Mouse (Mus musculus) midbrain, postnatal 0 days (tissue): ENCODE results near the gene Jup. TPM values are rescaled to one million over a fixed set of nuclear protein-coding genes. Genes with fewer than 3 reads are reported as not detected.

ENCODE experiments used
- ATAC-seq: fragments of 200-750 bp; cut with Nextera tagmentation; 2 replicates; pipeline ENCODE4 v1.8.0; 2017; ENCODE audit warnings: moderate number of reproducible peaks, mild to moderate bottlenecking, moderate TSS enrichment, moderate library complexity; ENCODE audit not compliant: low FRiP score
- DNase-seq: peaks from one replicate; pipeline ENCODE4 v3.0.0-alpha.2; 2015; ENCODE audit warnings: low spot score
- H3K27ac ChIP-seq: fragments of 300-500 bp; sonication (generic); 2 replicates; pipeline ENCODE4 v1.5.1; 2014; ENCODE audit warnings: low read depth, mild to moderate bottlenecking, low read length, mixed read lengths
- H3K27me3 ChIP-seq: fragments of 300-500 bp; sonication (generic); 2 replicates; pipeline ENCODE4 v1.6.1; 2014; ENCODE audit warnings: low read length, control low read depth, mixed read lengths; ENCODE audit not compliant: insufficient read depth
- H3K36me3 ChIP-seq: fragments of 300-500 bp; sonication (generic); 2 replicates; pipeline ENCODE4 v1.6.1; 2014; ENCODE audit warnings: low read length, control low read depth, mixed read lengths; ENCODE audit not compliant: insufficient read depth
- H3K4me1 ChIP-seq: fragments of 300-500 bp; sonication (generic); 2 replicates; pipeline ENCODE4 v1.6.1; 2014; ENCODE audit warnings: mild to moderate bottlenecking, control low read depth, antibody characterized with exemption, low read length, mixed read lengths; ENCODE audit not compliant: insufficient read depth
- H3K4me2 ChIP-seq: fragments of 300-500 bp; sonication (generic); 2 replicates; pipeline ENCODE4 v1.6.1; 2014; ENCODE audit warnings: low read depth, mild to moderate bottlenecking, low read length, mixed read lengths; ENCODE audit not compliant: poor library complexity, severe bottlenecking
- H3K4me3 ChIP-seq: fragments of 300-500 bp; sonication (generic); 2 replicates; pipeline ENCODE4 v1.5.1; 2014; ENCODE audit warnings: low read depth, mild to moderate bottlenecking, low read length, moderate library complexity
- H3K9ac ChIP-seq: fragments of 300-500 bp; sonication (generic); replicated peaks from 2 replicates; pipeline ENCODE4 v1.6.1; 2014; ENCODE audit warnings: mild to moderate bottlenecking, low read length, moderate library complexity, mixed read lengths; ENCODE audit not compliant: poor library complexity, severe bottlenecking
- H3K9me3 ChIP-seq: fragments of 300-500 bp; sonication (generic); 2 replicates; pipeline ENCODE4 v1.6.1; 2016; ENCODE audit warnings: low read length, control low read depth
- CTCF ChIP-seq: IDR thresholded peaks from 2 replicates; pipeline ENCODE4 v1.5.1; 2016; ENCODE audit warnings: antibody characterized with exemption, mild to moderate bottlenecking
- WGBS: fragments of 180-500 bp; shearing (Covaris S2); extraction: QIAGEN DNeasy Blood & Tissue Kit; methylation state at CpG from one replicate; pipeline ENCODE4 v1.1.7; 2014; 5-methylcytosine and 5-hydroxymethylcytosine counted together
- polyA plus RNA-seq: library from polyadenylated mRNA; unstranded; fragments of >200 nt; fragmentation: Nextera tagmentation; extraction: Ambion mirVana; gene quantifications from 2 replicates; pipeline ENCODE4 v1.2.1, GENCODE M21; 2015
- total RNA-seq: library from RNA; depleted of rRNA; stranded (reverse); fragments of >200 nt; gene quantifications from 2 replicates; pipeline ENCODE4 v1.2.3, GENCODE M21; 2014

Jup gene
- total and polyA plus RNA-seq, 2 experiments from 2014 or later: 69.7 to 156 TPM

- Histone ChIP-seq H3K36me3 (peaks cover 9% of the 10 kb centered on the region), H3K4me3 (no peak overlapping the region), H3K9ac (peak overlapping the region; percentile 13; the same call in 1 of the 2 replicates), H3K27me3 (peaks cover 7% of the 10 kb centered on the region; the same call in 1 of the 2 replicates), H3K9me3 (no peaks in the 10 kb centered on the region), H3K4me1 (peaks cover 17% of the 10 kb centered on the region; the same call in 1 of the 2 replicates), H3K27ac (no peak overlapping the region), H3K4me2 (no peak overlapping the region)
- no peak for ATAC-seq
- WGBS: 84% methylated on average over 11 of the region's 11 CpGs
- DNase-seq: no peak
- no peak for TF ChIP-seq CTCF
Measured at GRCm38 (mm10) chr11:100411736-100412135, 14.2 kb upstream of the Jup start.

- no peak for ATAC-seq
- WGBS: 89% methylated on average over 3 of the region's 3 CpGs
- Histone ChIP-seq H3K9me3 (no peaks in the 10 kb centered on the region), H3K27ac (no peak overlapping the region), H3K36me3 (peaks cover 9% of the 10 kb centered on the region), H3K27me3 (no peaks in the 10 kb centered on the region), H3K4me1 (peaks cover 12% of the 10 kb centered on the region; the same call in 1 of the 2 replicates), H3K9ac (no peak overlapping the region), H3K4me2 (no peak overlapping the region), H3K4me3 (no peak overlapping the region)
- TF ChIP-seq CTCF: no peak
- no peak for DNase-seq
Measured at GRCm38 (mm10) chr11:100409686-100410085, 12.1 kb upstream of the Jup start.

GRCm38 (mm10) chr11:100408835-100409462 is 11.4 kb upstream of the Jup start:
- no peak overlapping the region for H3K9ac ChIP-seq
- 96% methylated on average over 12 of the region's 12 CpGs for WGBS
- DNase-seq (no peak), ATAC-seq (no peak)
- H3K27ac ChIP-seq: no peak overlapping the region
- no peaks in the 10 kb centered on the region for H3K27me3 ChIP-seq
- 0 out of 2 replicates have a peak, but pooled peaks cover 12% of the 10 kb centered on the region for H3K4me1 ChIP-seq
- H3K36me3 ChIP-seq: peaks cover 9% of the 10 kb centered on the region
- no peaks in the 10 kb centered on the region for H3K9me3 ChIP-seq
- no peak overlapping the region for H3K4me3 ChIP-seq
- no peak for TF ChIP-seq CTCF
- no peak overlapping the region for H3K4me2 ChIP-seq

- ATAC-seq (no peak; the same call in 1 of the 2 replicates), DNase-seq (peak; percentile 61)
- H3K4me3 ChIP-seq: no peak overlapping the region
- H3K36me3 ChIP-seq: peaks cover 9% of the 10 kb centered on the region
- H3K27me3 ChIP-seq: no peaks in the 10 kb centered on the region
- 46% methylated on average over 10 of the region's 10 CpGs for WGBS
- no peaks in the 10 kb centered on the region for H3K9me3 ChIP-seq
- TF ChIP-seq CTCF: peak; percentile 78
- no peak overlapping the region for H3K4me2 ChIP-seq
- H3K4me1 ChIP-seq: 0 out of 2 replicates have a peak, but pooled peaks cover 8% of the 10 kb centered on the region
- no peak overlapping the region for H3K9ac ChIP-seq
- H3K27ac ChIP-seq: no peak overlapping the region
Measured at GRCm38 (mm10) chr11:100408076-100408834, 10.7 kb upstream of the Jup start.

- WGBS: 87% methylated on average over 5 of the region's 5 CpGs
- H3K27ac ChIP-seq: no peak overlapping the region
- TF ChIP-seq CTCF: no peak
- H3K9ac ChIP-seq: no peak overlapping the region
- no peaks in the 10 kb centered on the region for H3K9me3 ChIP-seq
- H3K4me3 ChIP-seq: no peak overlapping the region
- DNase-seq (no peak), ATAC-seq (no peak)
- 0 out of 2 replicates have a peak, but pooled peaks cover 4% of the 10 kb centered on the region for H3K4me1 ChIP-seq
- H3K36me3 ChIP-seq: peaks cover 9% of the 10 kb centered on the region
- no peak overlapping the region for H3K4me2 ChIP-seq
- H3K27me3 ChIP-seq: no peaks in the 10 kb centered on the region
Measured at GRCm38 (mm10) chr11:100406995-100407705, 9.6 kb upstream of the Jup start.
